Mouse (Mus musculus): ENCODE data around the gene Gna11. TPM values are rescaled to one million over a fixed set of nuclear protein-coding genes. Genes with fewer than 3 reads are reported as not detected.
A peak's percentile ranks its signal among the peaks of the same experiment; 100 is the strongest.

The Gna11 gene
- 110 and 114 TPM in 2 replicates for total RNA-seq (2014; rRNA removed)
- polyA plus RNA-seq (2015; fragmentation: Nextera tagmentation; extraction: Ambion mirVana), result 126 and 133 TPM in 2 replicates

DNA sequence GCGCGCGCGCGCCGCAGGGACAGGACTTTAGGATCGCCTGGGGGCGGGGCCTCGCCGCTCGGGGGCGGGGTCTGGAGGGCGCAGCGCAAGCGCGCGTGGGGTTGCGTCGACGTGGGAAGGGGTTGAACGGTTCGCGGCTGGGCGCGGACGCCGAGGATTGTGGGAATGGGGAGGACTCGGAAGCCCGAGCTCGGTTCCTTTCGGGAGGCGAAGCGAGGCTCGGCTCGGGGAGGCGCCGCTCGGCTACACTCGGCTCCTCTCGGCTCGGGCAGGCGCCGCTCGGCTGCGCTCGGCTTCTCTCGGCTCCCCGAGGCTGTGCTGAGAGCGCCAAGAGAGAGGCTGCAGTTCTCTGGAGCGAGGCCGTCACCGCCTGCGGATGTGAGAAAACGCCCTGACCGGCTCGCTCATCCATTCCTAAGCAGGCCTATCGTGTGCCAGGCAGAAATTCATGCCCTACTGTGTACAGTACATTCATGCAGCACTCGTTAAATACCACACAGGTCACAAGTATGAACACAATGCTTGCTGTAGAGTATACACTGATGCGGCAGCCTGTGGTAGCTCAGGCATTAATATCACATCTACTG lies at the start of gene Gna11:
TSS of gene Gna11 (minus strand) at position 30 of the 587 bp plus-strand sequence.
- no peak for TF ChIP-seq CTCF (IDR thresholded peaks at IDR 0.05; ENCODE audit: low read depth)
- no peaks in the 10 kb centered on the region for H3K27me3 ChIP-seq (ENCODE audit: insufficient read depth, low read length)
- peaks cover 17% of the 10 kb centered on the region for H3K4me1 ChIP-seq (ENCODE audit: insufficient read depth)
- H3K4me2 ChIP-seq (ENCODE audit: low read depth), result peak within 1 kb of the TSS; percentile 89
- ATAC-seq (peak; percentile 98), DNase-seq (peak; percentile 100)
- peak within 1 kb of the TSS; percentile 93 for H3K9ac ChIP-seq
- H3K36me3 ChIP-seq (ENCODE audit: insufficient read depth), result no peaks in the 10 kb centered on the region
- peak within 1 kb of the TSS; percentile 81 for H3K4me3 ChIP-seq (ENCODE audit: low read depth, low read length)
- WGBS, result under 1% methylated on average over 53 of the region's 59 CpGs
- H3K27ac ChIP-seq (ENCODE audit: low read depth, low read length), result peak within 1 kb of the TSS; percentile 90
- H3K9me3 ChIP-seq (ENCODE audit: low read length), result no peaks in the 10 kb centered on the region

- no peak overlapping the region for H3K9ac ChIP-seq
- H3K4me1 ChIP-seq (ENCODE audit: insufficient read depth), result peaks cover 11% of the 10 kb centered on the region
- H3K27me3 ChIP-seq (ENCODE audit: insufficient read depth, low read length), result peaks cover 24% of the 10 kb centered on the region
- no peak overlapping the region for H3K4me3 ChIP-seq (ENCODE audit: low read depth, low read length)
- DNase-seq (no peak), ATAC-seq (no peak)
- no peak overlapping the region for H3K4me2 ChIP-seq (ENCODE audit: low read depth)
- H3K27ac ChIP-seq (ENCODE audit: low read depth, low read length), result no peak overlapping the region
- 76% methylated on average over 18 of the region's 18 CpGs for WGBS
- H3K9me3 ChIP-seq (ENCODE audit: low read length), result no peaks in the 10 kb centered on the region
- TF ChIP-seq CTCF (IDR thresholded peaks at IDR 0.05; ENCODE audit: low read depth), result no peak
- H3K36me3 ChIP-seq (ENCODE audit: insufficient read depth), result no peaks in the 10 kb centered on the region
These were observed 48.9 kb upstream of the Gna11 start for GRCm38 (mm10) chr10:81593935-81594334.

DNA sequence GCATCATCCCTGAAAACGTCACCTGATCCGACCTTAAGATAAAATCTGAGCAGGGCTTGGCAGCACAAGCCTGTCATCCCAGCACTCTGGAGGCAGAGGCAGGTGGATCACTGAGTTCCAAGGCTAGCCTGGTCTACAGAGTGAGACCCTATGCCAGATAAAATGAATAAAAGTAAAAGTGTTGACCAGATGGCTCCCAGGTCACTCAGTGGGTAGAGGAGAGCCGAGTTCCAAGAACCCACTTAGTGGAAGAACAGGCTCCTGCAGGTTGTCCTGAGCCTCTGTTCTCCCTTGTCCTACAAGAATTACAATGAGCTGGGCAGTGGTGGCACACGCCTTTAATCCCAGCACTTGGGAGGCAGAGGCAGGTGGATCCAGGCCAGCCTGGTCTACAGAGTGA lies 48.2 kb upstream of the Gna11 start:
- no peak overlapping the region for H3K9ac ChIP-seq
- no peak overlapping the region for H3K27ac ChIP-seq (ENCODE audit: low read depth, low read length)
- TF ChIP-seq CTCF (IDR thresholded peaks at IDR 0.05; ENCODE audit: low read depth), result no peak
- H3K36me3 ChIP-seq (ENCODE audit: insufficient read depth), result peaks cover 3% of the 10 kb centered on the region; the same call in 1 of the 2 replicates
- 79% methylated on average over 4 of the region's 4 CpGs for WGBS
- H3K4me1 ChIP-seq (ENCODE audit: insufficient read depth), result peaks cover 11% of the 10 kb centered on the region
- H3K4me3 ChIP-seq (ENCODE audit: low read depth, low read length), result no peak overlapping the region
- ATAC-seq, result no peak
- no peak overlapping the region for H3K4me2 ChIP-seq (ENCODE audit: low read depth)
- DNase-seq, result no peak
- peaks cover 23% of the 10 kb centered on the region for H3K27me3 ChIP-seq (ENCODE audit: insufficient read depth, low read length)
- H3K9me3 ChIP-seq (ENCODE audit: low read length), result no peaks in the 10 kb centered on the region

GRCm38 (mm10) chr10:81592631-81593030 lies 47.6 kb upstream of the Gna11 start:
- DNase-seq (no peak), ATAC-seq (no peak)
- Histone ChIP-seq H3K27me3 (ENCODE audit: insufficient read depth, low read length) (peaks cover 23% of the 10 kb centered on the region), H3K9ac (no peak overlapping the region), H3K4me3 (ENCODE audit: low read depth, low read length) (no peak overlapping the region), H3K36me3 (ENCODE audit: insufficient read depth) (peaks cover 8% of the 10 kb centered on the region; the same call in 1 of the 2 replicates), H3K27ac (ENCODE audit: low read depth, low read length) (no peak overlapping the region), H3K4me1 (ENCODE audit: insufficient read depth) (peaks cover 11% of the 10 kb centered on the region), H3K9me3 (ENCODE audit: low read length) (no peaks in the 10 kb centered on the region), H3K4me2 (ENCODE audit: low read depth) (no peak overlapping the region)
- WGBS, result 78% methylated on average over 7 of the region's 7 CpGs
- no peak for TF ChIP-seq CTCF (IDR thresholded peaks at IDR 0.05; ENCODE audit: low read depth)

DNA sequence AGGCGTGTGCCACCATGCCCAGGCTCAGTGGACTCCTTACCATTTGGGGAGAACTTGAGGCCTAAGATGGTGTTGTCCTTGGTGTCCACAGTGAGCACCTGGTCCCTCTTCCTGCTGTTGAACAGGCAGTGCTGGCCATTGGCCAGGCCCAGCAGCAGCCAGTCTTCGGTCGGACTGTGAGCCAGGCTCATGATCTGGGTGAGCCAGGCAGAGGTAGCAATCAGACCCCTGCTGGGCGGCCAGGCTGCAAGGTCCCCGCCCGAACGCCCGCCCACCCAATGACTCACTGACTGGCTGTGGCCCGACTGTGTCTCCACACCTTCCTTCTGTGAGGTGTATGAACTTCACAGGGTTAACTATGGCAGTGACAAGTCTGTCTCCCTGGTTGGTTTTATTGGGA lies 46.9 kb upstream of the Gna11 start:
- DNase-seq (no peak), ATAC-seq (no peak)
- Histone ChIP-seq H3K27me3 (ENCODE audit: insufficient read depth, low read length) (peaks cover 23% of the 10 kb centered on the region), H3K4me1 (ENCODE audit: insufficient read depth) (peaks cover 10% of the 10 kb centered on the region), H3K36me3 (ENCODE audit: insufficient read depth) (peaks cover 12% of the 10 kb centered on the region; the same call in 1 of the 2 replicates), H3K27ac (ENCODE audit: low read depth, low read length) (no peak overlapping the region), H3K4me3 (ENCODE audit: low read depth, low read length) (no peak overlapping the region), H3K9ac (no peak overlapping the region), H3K4me2 (ENCODE audit: low read depth) (no peak overlapping the region), H3K9me3 (ENCODE audit: low read length) (no peaks in the 10 kb centered on the region)
- WGBS, result 63% methylated on average over 9 of the region's 9 CpGs
- no peak for TF ChIP-seq CTCF (IDR thresholded peaks at IDR 0.05; ENCODE audit: low read depth)

GRCm38 (mm10) chr10:81588739-81589138 lies 43.7 kb upstream of the Gna11 start:
- WGBS, result 57% methylated on average over 7 of the region's 7 CpGs

GRCm38 (mm10) chr10:81583347-81583746 lies 38.4 kb upstream of the Gna11 start:
- Histone ChIP-seq H3K36me3 (ENCODE audit: insufficient read depth) (peaks cover 14% of the 10 kb centered on the region; the same call in 1 of the 2 replicates), H3K4me2 (ENCODE audit: low read depth) (no peak overlapping the region), H3K9me3 (ENCODE audit: low read length) (no peaks in the 10 kb centered on the region), H3K27ac (ENCODE audit: low read depth, low read length) (no peak overlapping the region), H3K27me3 (ENCODE audit: insufficient read depth, low read length) (no peaks in the 10 kb centered on the region), H3K4me1 (ENCODE audit: insufficient read depth) (no peaks in the 10 kb centered on the region), H3K9ac (no peak overlapping the region), H3K4me3 (ENCODE audit: low read depth, low read length) (no peak overlapping the region)
- no peak for ATAC-seq
- no peak for DNase-seq
- TF ChIP-seq CTCF (IDR thresholded peaks at IDR 0.05; ENCODE audit: low read depth), result no peak
- 52% methylated on average over 6 of the region's 6 CpGs for WGBS

More at GRCm38 (mm10) chr10:81588739-81589138, 43.7 kb upstream of the Gna11 start:
- no peaks in the 10 kb centered on the region for H3K9me3 ChIP-seq (ENCODE audit: low read length)
- H3K9ac ChIP-seq, result no peak overlapping the region
- H3K4me2 ChIP-seq (ENCODE audit: low read depth), result no peak overlapping the region
- no peak overlapping the region for H3K27ac ChIP-seq (ENCODE audit: low read depth, low read length)
- H3K4me3 ChIP-seq (ENCODE audit: low read depth, low read length), result no peak overlapping the region
- peaks cover 12% of the 10 kb centered on the region; the same call in 1 of the 2 replicates for H3K36me3 ChIP-seq (ENCODE audit: insufficient read depth)
- ATAC-seq (no peak), DNase-seq (no peak)
- TF ChIP-seq CTCF (IDR thresholded peaks at IDR 0.05; ENCODE audit: low read depth), result no peak
- H3K4me1 ChIP-seq (ENCODE audit: insufficient read depth), result no peaks in the 10 kb centered on the region
- H3K27me3 ChIP-seq (ENCODE audit: insufficient read depth, low read length), result peaks cover 9% of the 10 kb centered on the region

All from forebrain, postnatal 0 days (tissue).